8 mouse cellular contexts compared by ENCODE assay signal in genomic region chr2:103565732-103566422, GRCm38 (mm10). TPM values are rescaled to one million over a fixed set of nuclear protein-coding genes. Genes with fewer than 3 reads are reported as not detected.
A peak's percentile ranks its signal among the peaks of the same experiment; 100 is the strongest.
DNase-seq lines count a peak whose midpoint lies in the region; ATAC-seq and TF ChIP-seq lines count a peak whose summit lies in the region.

Gene Abtb2 (plus strand): TSS chr2:103566310.

- WGBS in hindbrain, embryonic 10.5 days = under 1% methylated on average over 34 of the region's 34 CpGs
- under 1% methylated on average over 34 of the region's 34 CpGs for WGBS in lung, embryonic 16.5 days
- under 1% methylated on average over 34 of the region's 34 CpGs for WGBS in thymus, adult 2 months

- peak; percentile 93 for ATAC-seq in frontal cortex, adult (ENCODE audit: low TSS enrichment)
- peak; percentile 98 for ATAC-seq in lung, embryonic 16.5 days (ENCODE audit: low read depth)

- H3K9me3 ChIP-seq in hindbrain, embryonic 10.5 days = no peaks in the 10 kb centered on the region
- no peaks in the 10 kb centered on the region for H3K9me3 ChIP-seq in lung, embryonic 16.5 days (ENCODE audit: control insufficient read depth, low read length)

- peak; percentile 94 for DNase-seq in Muller cell, postnatal 12 days (ENCODE audit: inconsistent ontology term)
- DNase-seq in cerebellum, adult 9-10 months = peak; percentile 77
- DNase-seq in hindbrain, embryonic 10.5 days (ENCODE audit: low spot score) = peak; percentile 94
- peak; percentile 90 for DNase-seq in layer of hippocampus, adult 9-11 months
- DNase-seq in ovary, adult 18-20 months (ENCODE audit: low spot score) = peak; percentile 93
- peak; percentile 95 for DNase-seq in thymus, adult 2 months

- peaks cover 60% of the 10 kb centered on the region for H3K27me3 ChIP-seq in hindbrain, embryonic 10.5 days (ENCODE audit: insufficient read depth, poor library complexity, severe bottlenecking)
- H3K27me3 ChIP-seq in lung, embryonic 16.5 days (ENCODE audit: control insufficient read depth, insufficient read depth, low read depth, low read length) = no peaks in the 10 kb centered on the region
- H3K27me3 ChIP-seq in thymus, adult 2 months (ENCODE audit: control insufficient read depth, insufficient read depth, low read length) = no peaks in the 10 kb centered on the region

- H3K4me1 ChIP-seq in hindbrain, embryonic 10.5 days (replicated peaks) = peaks cover 57% of the 10 kb centered on the region
- H3K4me1 ChIP-seq in lung, embryonic 16.5 days (replicated peaks; ENCODE audit: control insufficient read depth, insufficient read depth, low read length) = peaks cover 13% of the 10 kb centered on the region; the same call in 1 of the 2 replicates
- H3K4me1 ChIP-seq in thymus, adult 2 months (replicated peaks; ENCODE audit: control insufficient read depth, insufficient read depth, low read length) = peaks cover 12% of the 10 kb centered on the region

- TF ChIP-seq POLR2A in thymus, adult 2 months (IDR thresholded peaks at IDR 0.05; ENCODE audit: control insufficient read depth, extremely low read depth, insufficient read depth, low read length, poor library complexity) = peak; percentile 96

- peak within 1 kb of the TSS; percentile 77 for H3K4me3 ChIP-seq in hindbrain, embryonic 10.5 days
- peak within 1 kb of the TSS; percentile 68 for H3K4me3 ChIP-seq in lung, embryonic 16.5 days (ENCODE audit: low read length)
- H3K4me3 ChIP-seq in thymus, adult 2 months (ENCODE audit: control insufficient read depth, insufficient read depth, low read length) = peak within 1 kb of the TSS; percentile 97

- peak within 1 kb of the TSS; percentile 84 for H3K4me2 ChIP-seq in lung, embryonic 16.5 days (ENCODE audit: low read depth, low read length)

- peak within 1 kb of the TSS; percentile 87 for H3K27ac ChIP-seq in hindbrain, embryonic 10.5 days
- peak within 1 kb of the TSS; percentile 79 for H3K27ac ChIP-seq in lung, embryonic 16.5 days (ENCODE audit: low read length)
- H3K27ac ChIP-seq in thymus, adult 2 months (ENCODE audit: control insufficient read depth, insufficient read depth, low read length) = peak within 1 kb of the TSS; percentile 67

- TF ChIP-seq CTCF in thymus, adult 2 months (IDR thresholded peaks at IDR 0.05; ENCODE audit: borderline replicate concordance, control insufficient read depth, extremely low read depth, insufficient read depth, low read length, poor library complexity) = 0 out of 2 replicates have a peak, but pooled peaks have one; percentile 51

- H3K36me3 ChIP-seq in hindbrain, embryonic 10.5 days = no peaks in the 10 kb centered on the region
- no peaks in the 10 kb centered on the region for H3K36me3 ChIP-seq in lung, embryonic 16.5 days (ENCODE audit: control insufficient read depth, insufficient read depth, low read length)
- H3K36me3 ChIP-seq in thymus, adult 2 months (ENCODE audit: control insufficient read depth, insufficient read depth, low read length) = no peaks in the 10 kb centered on the region

- peak within 1 kb of the TSS; percentile 76 for H3K9ac ChIP-seq in lung, embryonic 16.5 days (ENCODE audit: low read length)

RNA-seq across cellular contexts. Expression of gene Abtb2, which starts in this region (rescaled TPM):
- polyA plus RNA-seq in hindbrain, embryonic 10.5 days (2016; fragmentation: Nextera tagmentation; extraction: Ambion mirVana) = 13.3 and 21.3 TPM in 2 replicates
- polyA plus RNA-seq in lung, embryonic 16.5 days (2015; fragmentation: Nextera tagmentation; extraction: Ambion mirVana) = 6.6 and 7.7 TPM in 2 replicates
- polyA plus RNA-seq in thymus, adult 2 months (2012; rRNA removed) = 110 and 120 TPM in 2 replicates

Comparison
In these comparisons a context has a peak if more than half of its experiments do, and no peak if none do; other contexts are left out.
1. Peak in every context shown above with its lines: DNase-seq, ATAC-seq, H3K4me3 ChIP-seq and H3K27ac ChIP-seq.